Mouse (Mus musculus): Measurements from ENCODE around the gene Fgf7.

DNA sequence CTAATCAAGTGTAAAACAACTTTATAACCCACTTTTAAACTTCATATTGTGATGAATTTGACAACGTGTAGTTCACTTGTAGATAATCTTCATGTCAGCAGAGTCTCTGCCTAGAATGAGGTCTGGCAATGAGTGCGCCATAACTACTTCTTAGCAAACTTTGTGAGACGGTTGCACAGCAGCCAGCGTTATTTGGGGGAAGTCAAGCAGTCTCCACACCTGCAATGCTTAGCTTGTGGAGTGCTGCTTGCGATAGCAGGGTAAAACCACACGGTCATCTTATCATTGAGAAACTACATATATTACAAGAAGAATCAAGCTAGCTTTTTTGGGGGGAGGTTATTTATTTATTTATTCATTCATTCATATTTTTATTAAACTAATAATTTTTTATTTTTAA, 42.0 kb downstream of the Fgf7 start:
- TF ChIP-seq CTCF (IDR thresholded peaks at IDR 0.05; ENCODE audit: low read depth, low read length), result no peak
- no peak for TF ChIP-seq GATA1 (IDR thresholded peaks at IDR 0.05; ENCODE audit: borderline replicate concordance, low read length)
- no peak for TF ChIP-seq POLR2AphosphoS5 (IDR thresholded peaks at IDR 0.05; ENCODE audit: insufficient replicate concordance, low read depth, low read length)
- TF ChIP-seq TAL1 (conservative IDR thresholded peaks at IDR 0.05; ENCODE audit: low read depth, low read length), result no peak
- no peak for TF ChIP-seq GATA2 (IDR thresholded peaks at IDR 0.05; ENCODE audit: borderline replicate concordance, low read depth, low read length)

Data from G1E (cell line).